Mouse (Mus musculus) hindbrain, embryonic 12.5 days (tissue): Measurements from ENCODE around the gene Mb. TPM values are rescaled to one million over a fixed set of nuclear protein-coding genes. Genes with fewer than 3 reads are reported as not detected.

Source experiments
- ATAC-seq: fragments of 200-750 bp; cut with Nextera tagmentation; 2 replicates; pipeline ENCODE4 v1.8.0; 2017; ENCODE audit warnings: moderate TSS enrichment; ENCODE audit not compliant: low FRiP score
- H3K27ac ChIP-seq: fragments of 300-500 bp; sonication (generic); 2 replicates; pipeline ENCODE4 v1.5.1; 2016; ENCODE audit warnings: mild to moderate bottlenecking
- H3K27me3 ChIP-seq: fragments of 300-500 bp; sonication (generic); 2 replicates; pipeline ENCODE4 v1.6.1; 2016; ENCODE audit warnings: mild to moderate bottlenecking
- H3K36me3 ChIP-seq: fragments of 300-500 bp; sonication (generic); 2 replicates; pipeline ENCODE4 v1.6.1; 2016; ENCODE audit warnings: mild to moderate bottlenecking
- H3K4me1 ChIP-seq: fragments of 300-500 bp; sonication (generic); 2 replicates; pipeline ENCODE4 v1.6.1; 2016
- H3K4me2 ChIP-seq: fragments of 300-500 bp; sonication (generic); replicated peaks from 2 replicates; pipeline ENCODE4 v1.6.1; 2016; ENCODE audit warnings: mild to moderate bottlenecking
- H3K4me3 ChIP-seq: fragments of 300-500 bp; sonication (generic); 2 replicates; pipeline ENCODE4 v1.5.1; 2016; ENCODE audit warnings: mild to moderate bottlenecking
- H3K9ac ChIP-seq: fragments of 300-500 bp; sonication (generic); 2 replicates; pipeline ENCODE4 v1.6.1; 2016; ENCODE audit warnings: mild to moderate bottlenecking, moderate library complexity
- H3K9me3 ChIP-seq: fragments of 300-500 bp; sonication (generic); replicated peaks from 2 replicates; pipeline ENCODE4 v1.6.1; 2016; ENCODE audit warnings: mild to moderate bottlenecking
- whole genome bisulfite sequencing: fragments of 180-500 bp; shearing (Covaris S2); methylation state at CpG from one replicate; pipeline ENCODE4 v1.1.7; 2016; 5-methylcytosine and 5-hydroxymethylcytosine counted together
- polyA plus RNA-seq: library from polyadenylated mRNA; unstranded; fragments of >200 nt; fragmentation: Nextera tagmentation; extraction: Ambion mirVana; gene quantifications from 2 replicates; pipeline ENCODE4 v1.2.1, GENCODE M21; 2016

Gene Mb
- polyA plus RNA-seq, 1 experiment from 2014 or later: 0.80 TPM

GRCm38 (mm10) chr15:77020136-77020535, 30.3 kb downstream of the Mb start:
- WGBS: 94% methylated on average over 4 of the region's 4 CpGs
- no peaks in the 10 kb centered on the region for H3K27me3 ChIP-seq
- no peak overlapping the region for H3K4me2 ChIP-seq
- H3K9me3 ChIP-seq: no peaks in the 10 kb centered on the region
- H3K36me3 ChIP-seq: no peaks in the 10 kb centered on the region
- no peaks in the 10 kb centered on the region for H3K4me1 ChIP-seq
- no peak overlapping the region for H3K27ac ChIP-seq
- ATAC-seq: no peak
- H3K9ac ChIP-seq: no peak overlapping the region
- H3K4me3 ChIP-seq: no peak overlapping the region

GRCm38 (mm10) chr15:77019533-77019932, 30.9 kb downstream of the Mb start:
- Histone ChIP-seq H3K4me1 (peaks cover 3% of the 10 kb centered on the region), H3K9me3 (no peaks in the 10 kb centered on the region), H3K27me3 (no peaks in the 10 kb centered on the region), H3K9ac (no peak overlapping the region), H3K36me3 (no peaks in the 10 kb centered on the region), H3K27ac (no peak overlapping the region), H3K4me2 (no peak overlapping the region), H3K4me3 (no peak overlapping the region)
- no peak for ATAC-seq
- WGBS: 86% methylated on average over 7 of the region's 7 CpGs

GRCm38 (mm10) chr15:77018740-77019340, 31.6 kb downstream of the Mb start:
- Histone ChIP-seq H3K4me2 (no peak overlapping the region), H3K36me3 (no peaks in the 10 kb centered on the region), H3K27ac (no peak overlapping the region), H3K27me3 (no peaks in the 10 kb centered on the region), H3K9ac (no peak overlapping the region), H3K9me3 (no peaks in the 10 kb centered on the region), H3K4me3 (no peak overlapping the region), H3K4me1 (peaks cover 10% of the 10 kb centered on the region)
- no peak for ATAC-seq
- WGBS: 66% methylated on average over 6 of the region's 6 CpGs

GRCm38 (mm10) chr15:77017897-77018296, 32.6 kb downstream of the Mb start:
- no peak for ATAC-seq
- no peaks in the 10 kb centered on the region for H3K9me3 ChIP-seq

GRCm38 (mm10) chr15:77016509-77016908, 34.0 kb downstream of the Mb start:
- Histone ChIP-seq H3K4me3 (no peak overlapping the region), H3K9ac (no peak overlapping the region), H3K27ac (no peak overlapping the region), H3K36me3 (no peaks in the 10 kb centered on the region), H3K4me2 (no peak overlapping the region), H3K9me3 (no peaks in the 10 kb centered on the region), H3K4me1 (peaks cover 18% of the 10 kb centered on the region), H3K27me3 (no peaks in the 10 kb centered on the region)
- WGBS: 94% methylated on average over 6 of the region's 6 CpGs
- no peak for ATAC-seq

More at GRCm38 (mm10) chr15:77017897-77018296, 32.6 kb downstream of the Mb start:
- no peak overlapping the region for H3K4me2 ChIP-seq
- no peaks in the 10 kb centered on the region for H3K27me3 ChIP-seq
- no peak overlapping the region for H3K9ac ChIP-seq
- no peaks in the 10 kb centered on the region for H3K36me3 ChIP-seq
- no peak overlapping the region for H3K4me3 ChIP-seq
- no peak overlapping the region for H3K27ac ChIP-seq
- peaks cover 18% of the 10 kb centered on the region for H3K4me1 ChIP-seq

- ATAC-seq: no peak
- Histone ChIP-seq H3K9me3 (no peaks in the 10 kb centered on the region), H3K27ac (no peak overlapping the region), H3K4me3 (no peak overlapping the region), H3K4me2 (no peak overlapping the region), H3K4me1 (peaks cover 18% of the 10 kb centered on the region), H3K9ac (no peak overlapping the region), H3K27me3 (no peaks in the 10 kb centered on the region), H3K36me3 (no peaks in the 10 kb centered on the region)
- 64% methylated on average over 4 of the region's 4 CpGs for WGBS
Measured at GRCm38 (mm10) chr15:77014985-77015384, 35.5 kb downstream of the Mb start.

GRCm38 (mm10) chr15:77014431-77014830, 36.0 kb downstream of the Mb start:
- Histone ChIP-seq H3K9ac (no peak overlapping the region), H3K9me3 (no peaks in the 10 kb centered on the region), H3K27ac (peak overlapping the region; percentile 46), H3K27me3 (no peaks in the 10 kb centered on the region), H3K36me3 (no peaks in the 10 kb centered on the region), H3K4me2 (no peak overlapping the region), H3K4me3 (no peak overlapping the region), H3K4me1 (peaks cover 18% of the 10 kb centered on the region)
- WGBS: 67% methylated on average over 6 of the region's 6 CpGs
- ATAC-seq: no peak

- ATAC-seq: peak; percentile 43; the same call in 1 of the 2 replicates
- Histone ChIP-seq H3K27ac (peak overlapping the region; percentile 46), H3K4me3 (no peak overlapping the region), H3K9me3 (no peaks in the 10 kb centered on the region), H3K9ac (no peak overlapping the region), H3K36me3 (no peaks in the 10 kb centered on the region), H3K27me3 (no peaks in the 10 kb centered on the region), H3K4me1 (peaks cover 18% of the 10 kb centered on the region), H3K4me2 (peak overlapping the region; percentile 29)
- 24% methylated on average over 15 of the region's 15 CpGs for WGBS
Measured at GRCm38 (mm10) chr15:77013753-77014241, 36.7 kb downstream of the Mb start.

- Histone ChIP-seq H3K27me3 (no peaks in the 10 kb centered on the region), H3K4me3 (no peak overlapping the region), H3K4me2 (no peak overlapping the region), H3K9ac (no peak overlapping the region), H3K9me3 (no peaks in the 10 kb centered on the region), H3K4me1 (peaks cover 9% of the 10 kb centered on the region), H3K27ac (no peak overlapping the region), H3K36me3 (no peaks in the 10 kb centered on the region)
- WGBS: 94% methylated on average over 6 of the region's 6 CpGs
- ATAC-seq: no peak
Measured at GRCm38 (mm10) chr15:77008851-77009250, 41.6 kb downstream of the Mb start.

GRCm38 (mm10) chr15:77003868-77004215, 46.6 kb downstream of the Mb start:
- no peak for ATAC-seq
- 26% methylated on average over 3 of the region's 3 CpGs for WGBS

GRCm38 (mm10) chr15:77003173-77003867, 47.1 kb downstream of the Mb start:
- Histone ChIP-seq H3K4me2 (no peak overlapping the region), H3K36me3 (no peaks in the 10 kb centered on the region), H3K9me3 (no peaks in the 10 kb centered on the region), H3K4me3 (no peak overlapping the region), H3K27ac (no peak overlapping the region), H3K9ac (no peak overlapping the region), H3K27me3 (peaks cover 8% of the 10 kb centered on the region; the same call in 1 of the 2 replicates), H3K4me1 (no peaks in the 10 kb centered on the region)
- 84% methylated on average over 3 of the region's 3 CpGs for WGBS
- no peak for ATAC-seq

More at GRCm38 (mm10) chr15:77003868-77004215, 46.6 kb downstream of the Mb start:
- Histone ChIP-seq H3K27ac (no peak overlapping the region), H3K27me3 (peaks cover 5% of the 10 kb centered on the region; the same call in 1 of the 2 replicates), H3K9ac (no peak overlapping the region), H3K4me2 (no peak overlapping the region), H3K4me1 (no peaks in the 10 kb centered on the region), H3K9me3 (no peaks in the 10 kb centered on the region), H3K4me3 (no peak overlapping the region), H3K36me3 (no peaks in the 10 kb centered on the region)

GRCm38 (mm10) chr15:76998878-76999588, 51.4 kb downstream of the Mb start:
- ATAC-seq: no peak
- no peak overlapping the region for H3K27ac ChIP-seq
- peaks cover 8% of the 10 kb centered on the region; the same call in 1 of the 2 replicates for H3K27me3 ChIP-seq
- 50% methylated on average over 21 of the region's 21 CpGs for whole genome bisulfite sequencing
- no peak overlapping the region for H3K9ac ChIP-seq
- no peak overlapping the region for H3K4me2 ChIP-seq
- no peak overlapping the region for H3K4me3 ChIP-seq
- no peaks in the 10 kb centered on the region for H3K4me1 ChIP-seq
- H3K36me3 ChIP-seq: no peaks in the 10 kb centered on the region
- H3K9me3 ChIP-seq: no peaks in the 10 kb centered on the region
